Mouse (Mus musculus) T-cell, adult 2 months (primary cell): Measurements from ENCODE around the gene N4bp3.
"Not testable (repeated sequence)": the region's sequence is repeated elsewhere in the genome, so short reads cannot be mapped to it uniquely, and the experiment has no call there.

Source experiments
- DNase-seq: peaks from one replicate; pipeline ENCODE4 v3.0.0; 2022; ENCODE audit warnings: low spot score

Gene N4bp3

GRCm38 (mm10) chr11:51650691-51651515, at the start of gene N4bp3, which contains the start of gene D930048N14Rik:
Gene N4bp3, minus strand, starts transcription at chr11:51650842.
Gene D930048N14Rik, plus strand, starts transcription at chr11:51650954.
- peak; percentile 73 for DNase-seq

- DNase-seq = no peak
These were observed 44.3 kb upstream of the N4bp3 start for GRCm38 (mm10) chr11:51694984-51695383.

GRCm38 (mm10) chr11:51690597-51690996, 40.0 kb upstream of the N4bp3 start:
- not testable (repeated sequence) for DNase-seq

GRCm38 (mm10) chr11:51689343-51689742, 38.7 kb upstream of the N4bp3 start:
- DNase-seq = no peak

- DNase-seq = peak; percentile 100
These were observed 38.0 kb upstream of the N4bp3 start, which contains the start of gene 0610009B22Rik for GRCm38 (mm10) chr11:51688330-51689328. Gene 0610009B22Rik, minus strand, starts transcription at chr11:51688874.

- no peak for DNase-seq
These were observed 31.3 kb upstream of the N4bp3 start for GRCm38 (mm10) chr11:51681976-51682374.

GRCm38 (mm10) chr11:51681324-51681975, 30.8 kb upstream of the N4bp3 start:
- peak; percentile 85 for DNase-seq

GRCm38 (mm10) chr11:51679466-51679865, 28.8 kb upstream of the N4bp3 start:
- no peak for DNase-seq

GRCm38 (mm10) chr11:51677737-51678418, 27.2 kb upstream of the N4bp3 start:
- no peak for DNase-seq

- DNase-seq = no peak
These were observed 24.7 kb upstream of the N4bp3 start for GRCm38 (mm10) chr11:51675386-51675785.

- DNase-seq = no peak
These were observed 22.6 kb upstream of the N4bp3 start for GRCm38 (mm10) chr11:51673291-51673690.

GRCm38 (mm10) chr11:51671376-51671775, 20.7 kb upstream of the N4bp3 start:
- DNase-seq = no peak

- DNase-seq = no peak
These were observed 20.2 kb upstream of the N4bp3 start for GRCm38 (mm10) chr11:51670846-51671245.

- DNase-seq = not testable (repeated sequence)
These were observed 14.1 kb upstream of the N4bp3 start for GRCm38 (mm10) chr11:51664747-51665146.

- no peak for DNase-seq
These were observed 12.0 kb upstream of the N4bp3 start for GRCm38 (mm10) chr11:51662632-51663031.

GRCm38 (mm10) chr11:51661867-51662365, 11.3 kb upstream of the N4bp3 start:
- DNase-seq = no peak

- no peak for DNase-seq
These were observed 8.1 kb upstream of the N4bp3 start for GRCm38 (mm10) chr11:51658705-51659104.

- no peak for DNase-seq
These were observed 7.6 kb upstream of the N4bp3 start for GRCm38 (mm10) chr11:51658291-51658690.

- no peak for DNase-seq
These were observed 6.3 kb upstream of the N4bp3 start for GRCm38 (mm10) chr11:51656798-51657521.

GRCm38 (mm10) chr11:51654891-51655290, 4.2 kb upstream of the N4bp3 start:
- no peak for DNase-seq
